Mouse (Mus musculus) forebrain, embryonic 16.5 days (tissue): Measurements from ENCODE around the gene Focad. TPM values are rescaled to one million over a fixed set of nuclear protein-coding genes. Genes with fewer than 3 reads are reported as not detected.

Experiments
- ATAC-seq: fragments of 200-750 bp; cut with Nextera tagmentation; 2 replicates; pipeline ENCODE4 v1.8.0; 2017; ENCODE audit warnings: mild to moderate bottlenecking, moderate library complexity
- H3K27ac ChIP-seq: fragments of 300-500 bp; sonication (generic); 2 replicates; pipeline ENCODE4 v1.5.1; 2014; ENCODE audit warnings: low read length, control low read depth
- H3K27me3 ChIP-seq: fragments of 300-500 bp; sonication (generic); replicated peaks from 2 replicates; pipeline ENCODE4 v1.6.1; 2014; ENCODE audit warnings: low read length; ENCODE audit not compliant: control insufficient read depth, insufficient read depth
- H3K36me3 ChIP-seq: fragments of 300-500 bp; sonication (generic); 2 replicates; pipeline ENCODE4 v1.6.1; 2014; ENCODE audit not compliant: control insufficient read depth, insufficient read depth
- H3K4me1 ChIP-seq: fragments of 300-500 bp; sonication (generic); replicated peaks from 2 replicates; pipeline ENCODE4 v1.6.1; 2014; ENCODE audit warnings: low read length; ENCODE audit not compliant: control insufficient read depth, insufficient read depth
- H3K4me2 ChIP-seq: fragments of 300-500 bp; sonication (generic); 2 replicates; pipeline ENCODE4 v1.6.1; 2014; ENCODE audit warnings: mild to moderate bottlenecking, low read length, control low read depth
- H3K4me3 ChIP-seq: fragments of 300-500 bp; sonication (generic); replicated peaks from 2 replicates; pipeline ENCODE4 v1.5.1; 2014; ENCODE audit warnings: mild to moderate bottlenecking, low read length, control low read depth
- H3K9ac ChIP-seq: fragments of 300-500 bp; sonication (generic); replicated peaks from 2 replicates; pipeline ENCODE4 v1.6.1; 2014; ENCODE audit warnings: low read depth, low read length, control low read depth
- H3K9me3 ChIP-seq: fragments of 300-500 bp; sonication (generic); 2 replicates; pipeline ENCODE4 v1.6.1; 2016; ENCODE audit warnings: low read length; ENCODE audit not compliant: control insufficient read depth
- WGBS: fragments of 180-500 bp; shearing (Covaris S2); extraction: QIAGEN DNeasy Blood & Tissue Kit; methylation state at CpG from one replicate; pipeline ENCODE4 v1.1.7; 2014; 5-methylcytosine and 5-hydroxymethylcytosine counted together
- polyA plus RNA-seq: library from polyadenylated mRNA; unstranded; fragments of >200 nt; fragmentation: Nextera tagmentation; extraction: Ambion mirVana; gene quantifications from 2 replicates; pipeline ENCODE4 v1.2.1, GENCODE M21; 2015

The Focad gene
- polyA plus RNA-seq, 1 experiment from 2014 or later: 21.1 TPM

GRCm38 (mm10) chr4:88167008-88167862, 72.8 kb downstream of the Focad start:
- no peak overlapping the region for H3K27ac ChIP-seq
- H3K27me3 ChIP-seq: no peaks in the 10 kb centered on the region
- no peak for ATAC-seq
- H3K4me1 ChIP-seq: peaks cover 11% of the 10 kb centered on the region
- H3K4me2 ChIP-seq: no peak overlapping the region
- no peak overlapping the region for H3K4me3 ChIP-seq
- 68% methylated on average over 7 of the region's 7 CpGs for WGBS
- no peak overlapping the region for H3K9ac ChIP-seq
- no peaks in the 10 kb centered on the region for H3K36me3 ChIP-seq
- H3K9me3 ChIP-seq: no peaks in the 10 kb centered on the region

GRCm38 (mm10) chr4:88175058-88175974, 80.9 kb downstream of the Focad start:
- H3K36me3 ChIP-seq: no peaks in the 10 kb centered on the region
- H3K9ac ChIP-seq: no peak overlapping the region
- H3K9me3 ChIP-seq: no peaks in the 10 kb centered on the region
- H3K4me3 ChIP-seq: no peak overlapping the region
- H3K4me2 ChIP-seq: no peak overlapping the region
- H3K27ac ChIP-seq: no peak overlapping the region
- H3K4me1 ChIP-seq: no peaks in the 10 kb centered on the region
- H3K27me3 ChIP-seq: no peaks in the 10 kb centered on the region
- no peak for ATAC-seq
- 85% methylated on average over 6 of the region's 6 CpGs for WGBS

- peaks cover 5% of the 10 kb centered on the region; the same call in 1 of the 2 replicates for H3K4me1 ChIP-seq
- no peak for ATAC-seq
- H3K9ac ChIP-seq: no peak overlapping the region
- 99% methylated on average over 2 of the region's 2 CpGs for whole genome bisulfite sequencing
- H3K36me3 ChIP-seq: no peaks in the 10 kb centered on the region
- no peaks in the 10 kb centered on the region for H3K9me3 ChIP-seq
- H3K27me3 ChIP-seq: no peaks in the 10 kb centered on the region
- no peak overlapping the region for H3K4me2 ChIP-seq
- H3K27ac ChIP-seq: no peak overlapping the region
- no peak overlapping the region for H3K4me3 ChIP-seq
These were observed 84.9 kb downstream of the Focad start for GRCm38 (mm10) chr4:88179296-88179695.

- Histone ChIP-seq H3K9me3 (no peaks in the 10 kb centered on the region), H3K4me2 (no peak overlapping the region), H3K9ac (no peak overlapping the region), H3K27ac (peak overlapping the region; percentile 69), H3K27me3 (no peaks in the 10 kb centered on the region), H3K36me3 (no peaks in the 10 kb centered on the region), H3K4me1 (peaks cover 5% of the 10 kb centered on the region; the same call in 1 of the 2 replicates), H3K4me3 (no peak overlapping the region)
- 47% methylated on average over 6 of the region's 6 CpGs for WGBS
- ATAC-seq: 0 out of 2 replicates have a peak, but pooled peaks have one; percentile 28
These were observed 89.9 kb downstream of the Focad start for GRCm38 (mm10) chr4:88184293-88184692.

- Histone ChIP-seq H3K4me2 (no peak overlapping the region), H3K9me3 (no peaks in the 10 kb centered on the region), H3K27me3 (no peaks in the 10 kb centered on the region), H3K27ac (no peak overlapping the region), H3K36me3 (no peaks in the 10 kb centered on the region), H3K4me3 (no peak overlapping the region), H3K4me1 (peaks cover 5% of the 10 kb centered on the region; the same call in 1 of the 2 replicates), H3K9ac (no peak overlapping the region)
- 78% methylated on average over 6 of the region's 6 CpGs for WGBS
- ATAC-seq: no peak
These were observed 91.5 kb downstream of the Focad start for GRCm38 (mm10) chr4:88185872-88186426.

- Histone ChIP-seq H3K27ac (no peak overlapping the region), H3K36me3 (no peaks in the 10 kb centered on the region), H3K4me1 (peaks cover 5% of the 10 kb centered on the region; the same call in 1 of the 2 replicates), H3K9ac (no peak overlapping the region), H3K4me2 (no peak overlapping the region), H3K4me3 (no peak overlapping the region), H3K9me3 (no peaks in the 10 kb centered on the region), H3K27me3 (no peaks in the 10 kb centered on the region)
- no peak for ATAC-seq
- 84% methylated on average over 3 of the region's 3 CpGs for WGBS
These were observed 93.2 kb downstream of the Focad start for GRCm38 (mm10) chr4:88187649-88188048.

GRCm38 (mm10) chr4:88189495-88189894, 95.1 kb downstream of the Focad start:
- H3K4me1 ChIP-seq: no peaks in the 10 kb centered on the region
- H3K9ac ChIP-seq: no peak overlapping the region
- H3K4me2 ChIP-seq: no peak overlapping the region
- WGBS: 74% methylated on average over 1 of the region's 1 CpGs
- no peaks in the 10 kb centered on the region for H3K36me3 ChIP-seq
- no peak overlapping the region for H3K4me3 ChIP-seq
- no peaks in the 10 kb centered on the region for H3K27me3 ChIP-seq
- ATAC-seq: no peak
- no peak overlapping the region for H3K27ac ChIP-seq
- no peaks in the 10 kb centered on the region for H3K9me3 ChIP-seq

- ATAC-seq: no peak
- Histone ChIP-seq H3K27ac (no peak overlapping the region), H3K4me3 (no peak overlapping the region), H3K9ac (no peak overlapping the region), H3K9me3 (no peaks in the 10 kb centered on the region), H3K36me3 (no peaks in the 10 kb centered on the region), H3K27me3 (no peaks in the 10 kb centered on the region), H3K4me2 (no peak overlapping the region), H3K4me1 (peaks cover 4% of the 10 kb centered on the region)
- 46% methylated on average over 5 of the region's 5 CpGs for WGBS
These were observed 99.8 kb downstream of the Focad start for GRCm38 (mm10) chr4:88194256-88194655.
